Mouse (Mus musculus) midbrain, embryonic 15.5 days (tissue): ENCODE measurements at regions not wholly inside any gene's neighbourhood (a gene's known extent, or its start where the extent isn't known, plus 50 kb on each side); places are given as distances from the start of the nearest gene placed in this dataset.

Experiments used
- ATAC-seq: fragments of 200-750 bp; cut with Nextera tagmentation; replicated peaks from 2 replicates; pipeline ENCODE4 v1.8.0; 2017; ENCODE audit warnings: moderate TSS enrichment
- H3K27ac ChIP-seq: fragments of 300-500 bp; sonication (generic); 2 replicates; pipeline ENCODE4 v1.5.1; 2015; ENCODE audit warnings: mild to moderate bottlenecking, inconsistent platforms
- H3K27me3 ChIP-seq: fragments of 300-500 bp; sonication (generic); replicated peaks from 2 replicates; pipeline ENCODE4 v1.6.1; 2015; ENCODE audit warnings: inconsistent platforms
- H3K36me3 ChIP-seq: fragments of 300-500 bp; sonication (generic); replicated peaks from 2 replicates; pipeline ENCODE4 v1.6.1; 2015; ENCODE audit warnings: inconsistent platforms
- H3K4me1 ChIP-seq: fragments of 300-500 bp; sonication (generic); 2 replicates; pipeline ENCODE4 v1.6.1; 2015; ENCODE audit warnings: inconsistent platforms
- H3K4me2 ChIP-seq: fragments of 300-500 bp; sonication (generic); 2 replicates; pipeline ENCODE4 v1.6.1; 2015; ENCODE audit warnings: inconsistent platforms, mild to moderate bottlenecking, moderate library complexity
- H3K4me3 ChIP-seq: fragments of 300-500 bp; sonication (generic); 2 replicates; pipeline ENCODE4 v1.5.1; 2015; ENCODE audit warnings: mild to moderate bottlenecking, inconsistent platforms
- H3K9ac ChIP-seq: fragments of 300-500 bp; sonication (generic); 2 replicates; pipeline ENCODE4 v1.6.1; 2015; ENCODE audit warnings: mild to moderate bottlenecking, inconsistent platforms
- H3K9me3 ChIP-seq: fragments of 300-500 bp; sonication (generic); 2 replicates; pipeline ENCODE4 v1.6.1; 2016; ENCODE audit warnings: inconsistent platforms
- WGBS: fragments of 180-500 bp; shearing (Covaris S2); methylation state at CpG from one replicate; pipeline ENCODE4 v1.1.7; 2015; ENCODE audit warnings: mixed read lengths; 5-methylcytosine and 5-hydroxymethylcytosine counted together

DNA sequence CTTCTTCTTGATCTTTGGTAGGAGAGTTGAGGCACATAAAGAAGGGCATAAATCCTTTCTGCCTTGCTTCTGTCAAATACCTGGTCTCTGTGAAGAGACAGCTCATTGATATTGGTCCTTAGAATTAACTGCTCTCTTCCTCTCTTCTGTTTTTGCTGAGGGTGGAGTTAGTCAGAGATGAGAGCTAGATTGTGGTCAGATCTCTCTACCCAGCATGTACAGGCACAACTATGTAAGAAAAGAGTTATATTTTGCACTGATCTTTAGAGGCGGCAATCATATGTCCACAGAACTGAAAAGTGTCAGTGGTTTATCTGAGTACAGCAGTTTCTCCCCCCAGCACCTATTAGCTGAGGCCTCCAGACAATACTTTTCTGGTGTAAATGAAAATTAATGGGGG is 65.5 kb upstream of the Agbl1 start:
- Histone ChIP-seq H3K4me2 (no peak overlapping the region), H3K4me1 (no peaks in the 10 kb centered on the region), H3K4me3 (no peak overlapping the region), H3K27me3 (no peaks in the 10 kb centered on the region), H3K36me3 (no peaks in the 10 kb centered on the region), H3K9ac (no peak overlapping the region), H3K9me3 (no peaks in the 10 kb centered on the region), H3K27ac (no peak overlapping the region)
- 95% methylated on average over 1 of the region's 1 CpGs for WGBS
- ATAC-seq: no peak

GRCm38 (mm10) chr7:76164735-76165630 is 64.7 kb upstream of the Agbl1 start:
- Histone ChIP-seq H3K27ac (no peak overlapping the region), H3K4me2 (no peak overlapping the region), H3K9me3 (no peaks in the 10 kb centered on the region), H3K4me3 (no peak overlapping the region), H3K9ac (no peak overlapping the region), H3K36me3 (no peaks in the 10 kb centered on the region), H3K4me1 (no peaks in the 10 kb centered on the region), H3K27me3 (no peaks in the 10 kb centered on the region)
- 81% methylated on average over 5 of the region's 5 CpGs for WGBS
- no peak for ATAC-seq

- no peak overlapping the region for H3K27ac ChIP-seq
- no peak for ATAC-seq
- H3K9me3 ChIP-seq: no peaks in the 10 kb centered on the region
- 93% methylated on average over 2 of the region's 2 CpGs for WGBS
- H3K4me2 ChIP-seq: no peak overlapping the region
- no peaks in the 10 kb centered on the region for H3K36me3 ChIP-seq
- H3K4me3 ChIP-seq: no peak overlapping the region
- H3K27me3 ChIP-seq: no peaks in the 10 kb centered on the region
- H3K4me1 ChIP-seq: no peaks in the 10 kb centered on the region
- H3K9ac ChIP-seq: no peak overlapping the region
Observed at GRCm38 (mm10) chr7:76170481-76170880, 59.2 kb upstream of the Agbl1 start.

DNA sequence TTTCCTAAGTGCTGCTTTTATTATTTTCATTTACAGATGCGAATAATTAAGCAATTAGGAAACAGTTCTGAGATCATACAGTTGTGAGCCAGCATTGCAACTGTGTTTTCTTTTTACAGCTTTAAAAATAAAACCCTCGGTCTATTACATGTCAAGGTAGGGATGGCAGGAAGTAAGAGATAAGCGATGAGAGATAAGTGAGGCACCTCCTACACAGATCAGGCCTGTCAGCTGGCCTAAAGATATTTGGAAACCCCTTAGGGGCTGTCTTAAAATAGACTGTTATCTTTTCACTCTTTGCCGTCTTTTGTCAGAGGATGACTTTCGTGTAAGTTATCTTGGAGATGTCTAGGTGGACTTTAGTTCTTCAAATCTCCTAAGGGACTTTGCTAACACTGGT is 53.5 kb upstream of the Agbl1 start:
- Histone ChIP-seq H3K27me3 (no peaks in the 10 kb centered on the region), H3K4me2 (no peak overlapping the region), H3K4me1 (no peaks in the 10 kb centered on the region), H3K36me3 (no peaks in the 10 kb centered on the region), H3K27ac (no peak overlapping the region), H3K9ac (no peak overlapping the region), H3K4me3 (no peak overlapping the region), H3K9me3 (no peaks in the 10 kb centered on the region)
- 88% methylated on average over 5 of the region's 5 CpGs for WGBS
- ATAC-seq: no peak

DNA sequence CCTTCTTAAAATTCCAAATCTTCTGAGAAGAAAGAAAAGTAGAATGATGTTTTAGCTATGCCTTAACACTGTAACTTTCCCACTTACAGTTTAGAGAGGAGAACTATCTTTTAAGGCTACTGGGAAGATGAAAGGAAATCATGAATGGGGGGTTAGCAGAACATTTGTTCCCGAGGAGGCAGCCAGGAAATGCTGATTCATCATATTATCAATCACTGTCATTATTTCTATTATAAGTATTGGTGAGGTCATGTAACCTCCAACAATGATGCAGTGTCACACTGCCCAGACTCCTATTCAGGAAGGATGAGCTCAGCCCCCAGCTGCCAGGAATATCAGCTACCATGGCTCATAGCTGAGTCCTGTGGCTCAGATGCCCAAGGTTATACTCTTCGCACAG is 52.3 kb upstream of the Agbl1 start:
- no peak for ATAC-seq
- WGBS: 84% methylated on average over 2 of the region's 2 CpGs

More for the DNA sequence above, 52.3 kb upstream of the Agbl1 start:
- H3K4me1 ChIP-seq: no peaks in the 10 kb centered on the region
- H3K4me3 ChIP-seq: no peak overlapping the region
- no peak overlapping the region for H3K4me2 ChIP-seq
- no peaks in the 10 kb centered on the region for H3K9me3 ChIP-seq
- no peaks in the 10 kb centered on the region for H3K36me3 ChIP-seq
- no peaks in the 10 kb centered on the region for H3K27me3 ChIP-seq
- no peak overlapping the region for H3K27ac ChIP-seq
- H3K9ac ChIP-seq: no peak overlapping the region
